Mouse (Mus musculus): ENCODE results near the gene Capns2.

The Capns2 gene

GRCm38 (mm10) chr8:92906553-92906952, 5.3 kb downstream of the Capns2 start:
- DNase-seq (ENCODE audit: inconsistent ontology term): no peak

GRCm38 (mm10) chr8:92908448-92908847, 7.2 kb downstream of the Capns2 start:
- DNase-seq (ENCODE audit: inconsistent ontology term): no peak

GRCm38 (mm10) chr8:92911477-92911876, 10.3 kb downstream of the Capns2 start:
- DNase-seq (ENCODE audit: inconsistent ontology term): no peak

GRCm38 (mm10) chr8:92913396-92913795, 12.2 kb downstream of the Capns2 start:
- DNase-seq (ENCODE audit: inconsistent ontology term): no peak

- no peak for DNase-seq (ENCODE audit: inconsistent ontology term)
These were observed 14.9 kb downstream of the Capns2 start for GRCm38 (mm10) chr8:92916082-92916481.

GRCm38 (mm10) chr8:92921768-92922167, 20.6 kb downstream of the Capns2 start:
- no peak for DNase-seq (ENCODE audit: inconsistent ontology term)

GRCm38 (mm10) chr8:92928986-92929385, 27.8 kb downstream of the Capns2 start:
- no peak for DNase-seq (ENCODE audit: inconsistent ontology term)

- no peak for DNase-seq (ENCODE audit: inconsistent ontology term)
These were observed 36.8 kb downstream of the Capns2 start for GRCm38 (mm10) chr8:92938056-92938455.

- no peak for DNase-seq (ENCODE audit: inconsistent ontology term)
These were observed 47.9 kb downstream of the Capns2 start for GRCm38 (mm10) chr8:92949071-92949470.

GRCm38 (mm10) chr8:92950639-92951371, 49.6 kb downstream of the Capns2 start:
- DNase-seq (ENCODE audit: inconsistent ontology term): no peak
